ENCODE assay signal across 17 mouse cellular contexts in the genomic region with DNA sequence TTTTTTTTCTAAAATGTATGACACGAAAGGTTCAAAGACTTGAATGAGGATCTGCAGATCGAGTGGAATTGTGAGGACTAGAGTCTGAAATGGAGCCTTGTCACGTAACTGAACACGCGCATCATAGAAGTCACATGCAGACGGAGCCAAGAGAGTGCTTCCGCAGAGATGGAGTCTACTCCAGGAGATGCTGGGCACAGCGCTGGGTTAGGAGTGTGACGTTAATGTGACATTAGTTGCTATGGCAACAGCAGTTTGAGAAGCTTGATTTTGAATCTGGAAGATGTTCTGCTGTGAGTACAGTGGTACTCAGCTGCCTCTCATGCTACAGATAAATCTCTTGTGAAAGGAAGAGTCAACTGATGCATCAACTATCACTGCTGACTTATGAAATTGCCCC.
DNase-seq lines count a peak whose midpoint lies in the region; ATAC-seq and TF ChIP-seq lines count a peak whose summit lies in the region.
"Had no signal": no experiment of that assay in that cellular context is flagged by ENCODE, and none has a peak within 500 bp of the region (broad histone marks: within the 10 kb centered on the region; RNA-seq: fewer than 3 reads in every experiment).

No protein-coding gene starts in this region.

- H3K4me3 ChIP-seq in intestine, embryonic 15.5 days (replicated peaks) = no peak overlapping the region
- H3K4me3 ChIP-seq in kidney, embryonic 14.5 days (ENCODE audit: low read length) = no peak overlapping the region
- H3K4me3 ChIP-seq in lung, adult 2 months (replicated peaks; ENCODE audit: extremely low read depth, low read depth, low read length) = no peak overlapping the region
- H3K4me3 ChIP-seq: heart, adult 2 months; lung, embryonic 15.5 days; midbrain, embryonic 12.5 days had no signal

- no peaks in the 10 kb centered on the region for H3K9me3 ChIP-seq in intestine, embryonic 15.5 days
- no peaks in the 10 kb centered on the region for H3K9me3 ChIP-seq in kidney, embryonic 14.5 days (ENCODE audit: control insufficient read depth, low read length)
- H3K9me3 ChIP-seq: lung, embryonic 15.5 days; midbrain, embryonic 12.5 days had no signal

- H3K9ac ChIP-seq in intestine, embryonic 15.5 days = no peak overlapping the region
- no peak overlapping the region for H3K9ac ChIP-seq in kidney, embryonic 14.5 days (ENCODE audit: low read depth, low read length)
- H3K9ac ChIP-seq: lung, embryonic 15.5 days; midbrain, embryonic 12.5 days had no signal

- peaks cover 4% of the 10 kb centered on the region; the same call in 1 of the 2 replicates for H3K4me1 ChIP-seq in intestine, embryonic 15.5 days (replicated peaks)
- H3K4me1 ChIP-seq in kidney, embryonic 14.5 days (ENCODE audit: control insufficient read depth, insufficient read depth, low read length) = no peaks in the 10 kb centered on the region
- 0 out of 2 replicates have a peak, but pooled peaks cover 3% of the 10 kb centered on the region for H3K4me1 ChIP-seq in lung, adult 2 months (ENCODE audit: control insufficient read depth, insufficient read depth, low read length)

- no peak for TF ChIP-seq POLR2A in lung, adult 2 months (IDR thresholded peaks at IDR 0.05; ENCODE audit: borderline replicate concordance, extremely low read depth, low read depth, low read length)

- no peaks in the 10 kb centered on the region for H3K36me3 ChIP-seq in intestine, embryonic 15.5 days
- H3K36me3 ChIP-seq in kidney, embryonic 14.5 days (ENCODE audit: control insufficient read depth, insufficient read depth, low read length) = no peaks in the 10 kb centered on the region
- H3K36me3 ChIP-seq: lung, embryonic 15.5 days; midbrain, embryonic 12.5 days had no signal

- no peak for ATAC-seq in intestine, embryonic 15.5 days
- no peak for ATAC-seq in kidney, embryonic 14.5 days (ENCODE audit: low FRiP score, low TSS enrichment)
- ATAC-seq: Patski had no signal

- no peaks in the 10 kb centered on the region for H3K27me3 ChIP-seq in intestine, embryonic 15.5 days (replicated peaks)
- no peaks in the 10 kb centered on the region for H3K27me3 ChIP-seq in kidney, embryonic 14.5 days (ENCODE audit: control insufficient read depth, insufficient read depth, low read length)
- H3K27me3 ChIP-seq: CH12.LX; lung, embryonic 15.5 days; midbrain, embryonic 12.5 days; Patski had no signal

- 81% methylated on average over 9 of the region's 9 CpGs for WGBS in intestine, embryonic 15.5 days
- 91% methylated on average over 9 of the region's 9 CpGs for WGBS in kidney, embryonic 14.5 days
- WGBS in lung, adult 2 months = 87% methylated on average over 9 of the region's 9 CpGs

- intact Hi-C loops in left cerebral cortex, postnatal 10 days (cut with DNase I) = no loop called here

- peak; percentile 43 to 63 for DNase-seq in layer of hippocampus, adult 18-20 months (ENCODE audit: low spot score in 2 of 2)
- DNase-seq in layer of hippocampus, adult 9-10 months (ENCODE audit: low spot score) = no peak
- DNase-seq in frontal cortex, adult 2 months (ENCODE audit: extremely low spot score in 1 of 2, low spot score in 1 of 2) = peak; percentile 64 to 81
- peak; percentile 39 to 74 for DNase-seq in left cerebral cortex, postnatal 10 days (ENCODE audit: extremely low spot score in 1 of 2, low spot score in 2 of 2)
- peak; percentile 75 to 90 for DNase-seq in right cerebral cortex, postnatal 10 days (ENCODE audit: low spot score in 2 of 2)
- DNase-seq in lung, adult 2 months = no peak
- DNase-seq: adrenal gland, adult 2 months; heart, adult 2 months; heart, postnatal 14 days; kidney, adult 8-10 months; thymus, postnatal 14 days had no signal

- no peak overlapping the region for H3K27ac ChIP-seq in intestine, embryonic 15.5 days
- no peak overlapping the region for H3K27ac ChIP-seq in kidney, embryonic 14.5 days (ENCODE audit: low read depth, low read length)
- H3K27ac ChIP-seq: heart, adult 2 months; lung, embryonic 15.5 days; midbrain, embryonic 12.5 days had no signal

- TF ChIP-seq CTCF in lung, adult 2 months (IDR thresholded peaks at IDR 0.05; ENCODE audit: insufficient read depth, low read length) = no peak

- no peak overlapping the region for H3K4me2 ChIP-seq in intestine, embryonic 15.5 days (replicated peaks)
- H3K4me2 ChIP-seq in kidney, embryonic 14.5 days (replicated peaks; ENCODE audit: low read depth, low read length) = no peak overlapping the region
- H3K4me2 ChIP-seq: lung, embryonic 15.5 days; midbrain, embryonic 12.5 days had no signal

Comparison
In these comparisons a context has a peak if more than half of its experiments do, and no peak if none do; other contexts are left out.
1. DNase-seq: peak in layer of hippocampus, adult 18-20 months (2 of 2), frontal cortex, adult 2 months (2 of 2), left cerebral cortex, postnatal 10 days (2 of 2) and right cerebral cortex, postnatal 10 days (2 of 2); none in layer of hippocampus, adult 9-10 months (single experiment) and lung, adult 2 months (single experiment).